Mouse (Mus musculus) bone marrow, adult 2 months (tissue): Measurements from ENCODE around the gene Srrm1. TPM values are rescaled to one million over a fixed set of nuclear protein-coding genes. Genes with fewer than 3 reads are reported as not detected.
A peak's percentile ranks its signal among the peaks of the same experiment; 100 is the strongest.

Experiments
- H3K27ac ChIP-seq: fragments of 200-500 bp; 2 replicates; pipeline ENCODE4 v1.5.1; 2012; ENCODE audit warnings: low read depth, mild to moderate bottlenecking, control low read depth, inconsistent platforms, low read length; ENCODE audit not compliant: control insufficient read depth, poor library complexity, insufficient read depth
- H3K4me1 ChIP-seq: fragments of 200-500 bp; 2 replicates; pipeline ENCODE4 v1.6.1; 2011; ENCODE audit warnings: low read length; ENCODE audit not compliant: control insufficient read depth, insufficient read depth
- H3K4me3 ChIP-seq: fragments of 200-500 bp; replicated peaks from 2 replicates; pipeline ENCODE3; 2011; ENCODE audit warnings: mild to moderate bottlenecking, low read depth, low read length, control low read depth; ENCODE audit not compliant: control insufficient read depth
- CTCF ChIP-seq: fragments of 200-500 bp; IDR thresholded peaks from 2 replicates; pipeline ENCODE4 v1.5.1; 2011; ENCODE audit warnings: low read length, control low read depth; ENCODE audit not compliant: control insufficient read depth, insufficient read depth
- POLR2A ChIP-seq: fragments of 200-500 bp; IDR thresholded peaks from 2 replicates; pipeline ENCODE4 v1.6.1; 2011; ENCODE audit warnings: low read depth, mild to moderate bottlenecking, control low read depth, low read length, borderline replicate concordance; ENCODE audit not compliant: control insufficient read depth
- WGBS: fragments of 180-500 bp; shearing (Covaris S2); methylation state at CpG from one replicate; pipeline ENCODE4 v1.1.7; 2018; 5-methylcytosine and 5-hydroxymethylcytosine counted together
- polyA plus RNA-seq: library from polyadenylated mRNA; stranded (reverse); fragments of >200 nt; gene quantifications from 2 replicates; pipeline ENCODE4 v1.2.4, GENCODE M21; 2011; ENCODE audit warnings: low replicate concordance; ENCODE audit not compliant: missing spikeins, insufficient read depth, insufficient read length

Srrm1 gene
- polyA plus RNA-seq, 1 experiment = 141 TPM

- no peak overlapping the region for H3K27ac ChIP-seq
Observed at GRCm38 (mm10) chr4:135291841-135292240, 61.3 kb downstream of the Srrm1 start.

GRCm38 (mm10) chr4:135291199-135291598 lies 61.9 kb downstream of the Srrm1 start:
- peaks cover 4% of the 10 kb centered on the region for H3K4me1 ChIP-seq
- 90% methylated on average over 8 of the region's 8 CpGs for WGBS
- H3K27ac ChIP-seq = no peak overlapping the region
- no peak for TF ChIP-seq POLR2A
- no peak for TF ChIP-seq CTCF
- H3K4me3 ChIP-seq = no peak overlapping the region

More at GRCm38 (mm10) chr4:135291841-135292240, 61.3 kb downstream of the Srrm1 start:
- Histone ChIP-seq H3K4me3 (no peak overlapping the region), H3K4me1 (peaks cover 2% of the 10 kb centered on the region)
- 76% methylated on average over 6 of the region's 6 CpGs for WGBS
- TF ChIP-seq POLR2A (no peak), CTCF (no peak)

- Histone ChIP-seq H3K27ac (peak overlapping the region; percentile 57), H3K4me3 (no peak overlapping the region), H3K4me1 (peaks cover 4% of the 10 kb centered on the region)
- 53% methylated on average over 3 of the region's 3 CpGs for WGBS
- no peak for TF ChIP-seq POLR2A
- TF ChIP-seq CTCF = no peak
Observed at GRCm38 (mm10) chr4:135287975-135288374, 65.1 kb downstream of the Srrm1 start.

- peaks cover 2% of the 10 kb centered on the region; the same call in 1 of the 2 replicates for H3K4me1 ChIP-seq
- H3K27ac ChIP-seq = peak overlapping the region; percentile 75
- WGBS = 16% methylated on average over 16 of the region's 16 CpGs
- H3K4me3 ChIP-seq = no peak overlapping the region
- TF ChIP-seq CTCF (no peak), POLR2A (peak; percentile 14; the same call in 1 of the 2 replicates)
Observed at GRCm38 (mm10) chr4:135286833-135287395, 66.2 kb downstream of the Srrm1 start.

- H3K27ac ChIP-seq = peak overlapping the region; percentile 75
- TF ChIP-seq CTCF = no peak
- 64% methylated on average over 12 of the region's 12 CpGs for WGBS
- no peak overlapping the region for H3K4me3 ChIP-seq
- peaks cover 2% of the 10 kb centered on the region; the same call in 1 of the 2 replicates for H3K4me1 ChIP-seq
Observed at GRCm38 (mm10) chr4:135286033-135286622, 67.0 kb downstream of the Srrm1 start.

- Histone ChIP-seq H3K27ac (no peak overlapping the region), H3K4me1 (peaks cover 2% of the 10 kb centered on the region; the same call in 1 of the 2 replicates), H3K4me3 (no peak overlapping the region)
- TF ChIP-seq POLR2A (no peak), CTCF (no peak)
- 80% methylated on average over 8 of the region's 8 CpGs for WGBS
Observed at GRCm38 (mm10) chr4:135285436-135285835, 67.7 kb downstream of the Srrm1 start.

- TF ChIP-seq CTCF = peak; percentile 22; the same call in 1 of the 2 replicates
- no peak for TF ChIP-seq POLR2A
- Histone ChIP-seq H3K27ac (no peak overlapping the region), H3K4me3 (no peak overlapping the region), H3K4me1 (peaks cover 2% of the 10 kb centered on the region; the same call in 1 of the 2 replicates)
- WGBS = 85% methylated on average over 7 of the region's 7 CpGs
Observed at GRCm38 (mm10) chr4:135283875-135284274, 69.2 kb downstream of the Srrm1 start.

GRCm38 (mm10) chr4:135283417-135283816 lies 69.7 kb downstream of the Srrm1 start:
- no peak overlapping the region for H3K27ac ChIP-seq
- peaks cover 2% of the 10 kb centered on the region; the same call in 1 of the 2 replicates for H3K4me1 ChIP-seq
- no peak for TF ChIP-seq CTCF
- no peak for TF ChIP-seq POLR2A
- no peak overlapping the region for H3K4me3 ChIP-seq
- 72% methylated on average over 4 of the region's 4 CpGs for WGBS
